In the genomic region with DNA sequence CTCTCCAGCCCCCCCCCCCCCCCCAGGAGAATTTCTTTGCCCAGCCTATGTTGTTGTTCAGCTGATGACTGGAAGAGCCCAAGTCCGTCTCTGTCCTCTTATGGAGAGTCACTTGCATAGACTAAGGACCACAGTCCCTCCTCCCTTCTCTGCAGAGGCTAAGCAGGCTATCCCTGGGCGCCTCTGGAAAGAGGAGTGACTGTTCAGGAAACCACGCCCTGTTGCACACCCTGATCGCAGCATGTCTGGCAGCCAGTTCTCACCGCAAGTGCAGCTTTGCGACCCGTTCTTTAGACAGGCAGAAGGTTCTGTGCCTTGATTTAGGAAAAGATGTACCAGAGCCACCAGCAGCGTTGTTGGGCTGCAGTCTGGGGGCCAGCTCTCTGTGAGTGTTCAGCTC, we compare ENCODE assay signal across 11 mouse cellular contexts. TPM values are rescaled to one million over a fixed set of nuclear protein-coding genes. Genes with fewer than 3 reads are reported as not detected.
DNase-seq lines count a peak whose midpoint lies in the region; ATAC-seq lines count a peak whose summit lies in the region.
"Had no signal": no experiment of that assay in that cellular context is flagged by ENCODE, and none has a peak within 500 bp of the region (broad histone marks: within the 10 kb centered on the region; RNA-seq: fewer than 3 reads in every experiment).

No protein-coding gene starts in this region.

- 0 out of 2 replicates have a peak overlapping the region, but pooled peaks have one; percentile 2 for H3K9ac ChIP-seq in midbrain, embryonic 12.5 days (replicated peaks)
- H3K9ac ChIP-seq in midbrain, embryonic 14.5 days (replicated peaks; ENCODE audit: low read length) = no peak overlapping the region
- H3K9ac ChIP-seq in midbrain, embryonic 16.5 days (ENCODE audit: low read depth, low read length) = no peak overlapping the region

- H3K4me2 ChIP-seq in midbrain, embryonic 12.5 days (replicated peaks) = no peak overlapping the region
- H3K4me2 ChIP-seq in midbrain, embryonic 14.5 days (ENCODE audit: low read length) = no peak overlapping the region
- H3K4me2 ChIP-seq in midbrain, embryonic 16.5 days (ENCODE audit: low read length) = no peak overlapping the region

- H3K27ac ChIP-seq in midbrain, embryonic 12.5 days (replicated peaks) = no peak overlapping the region
- H3K27ac ChIP-seq in midbrain, embryonic 14.5 days (replicated peaks; ENCODE audit: low read depth, low read length) = no peak overlapping the region
- no peak overlapping the region for H3K27ac ChIP-seq in midbrain, embryonic 16.5 days (ENCODE audit: low read length)
- H3K27ac ChIP-seq: layer of hippocampus, adult 2 months had no signal

- no peaks in the 10 kb centered on the region for H3K9me3 ChIP-seq in midbrain, embryonic 12.5 days
- no peaks in the 10 kb centered on the region for H3K9me3 ChIP-seq in midbrain, embryonic 14.5 days (ENCODE audit: control insufficient read depth, low read length)
- no peaks in the 10 kb centered on the region for H3K9me3 ChIP-seq in midbrain, embryonic 16.5 days (replicated peaks; ENCODE audit: control insufficient read depth, low read length, poor library complexity, severe bottlenecking)

- H3K36me3 ChIP-seq in midbrain, embryonic 12.5 days = peaks cover 89% of the 10 kb centered on the region
- peaks cover 84% of the 10 kb centered on the region for H3K36me3 ChIP-seq in midbrain, embryonic 14.5 days (ENCODE audit: control insufficient read depth, insufficient read depth, low read length)
- H3K36me3 ChIP-seq in midbrain, embryonic 16.5 days (ENCODE audit: control insufficient read depth, insufficient read depth, low read length) = peaks cover 31% of the 10 kb centered on the region

- no peak for DNase-seq in midbrain, embryonic 14.5 days
- peak; percentile 44 for DNase-seq in T-cell, adult 2 months (ENCODE audit: low spot score)
- peak; percentile 25 for DNase-seq in heart, postnatal 4 days
- no peak for DNase-seq in layer of hippocampus, adult 9-11 months
- DNase-seq: adrenal gland, postnatal 25 days had no signal

- no peak overlapping the region for H3K4me3 ChIP-seq in midbrain, embryonic 12.5 days
- no peak overlapping the region for H3K4me3 ChIP-seq in midbrain, embryonic 14.5 days (replicated peaks; ENCODE audit: low read depth, low read length)
- H3K4me3 ChIP-seq in midbrain, embryonic 16.5 days (ENCODE audit: low read depth, low read length) = no peak overlapping the region
- H3K4me3 ChIP-seq: gastrocnemius, adult 2 months; layer of hippocampus, adult 2 months had no signal

- H3K4me1 ChIP-seq in midbrain, embryonic 12.5 days = no peaks in the 10 kb centered on the region
- no peaks in the 10 kb centered on the region for H3K4me1 ChIP-seq in midbrain, embryonic 14.5 days (ENCODE audit: control insufficient read depth, insufficient read depth, low read length)
- no peaks in the 10 kb centered on the region for H3K4me1 ChIP-seq in midbrain, embryonic 16.5 days (ENCODE audit: control insufficient read depth, insufficient read depth, low read length)

- 87% methylated on average over 8 of the region's 8 CpGs for WGBS in midbrain, embryonic 12.5 days
- 90% methylated on average over 8 of the region's 8 CpGs for WGBS in midbrain, embryonic 14.5 days
- WGBS in midbrain, embryonic 16.5 days = 88% methylated on average over 8 of the region's 8 CpGs

- no peak for ATAC-seq in midbrain, embryonic 12.5 days (ENCODE audit: low FRiP score, low read depth)
- no peak for ATAC-seq in midbrain, embryonic 14.5 days (ENCODE audit: low FRiP score, low TSS enrichment)
- ATAC-seq in megakaryocyte-erythroid progenitor cell, adult 5-6 weeks (replicated peaks; ENCODE audit: low FRiP score, low TSS enrichment, poor library complexity, severe bottlenecking) = peak; percentile 88
- no peak for ATAC-seq in midbrain, embryonic 16.5 days
- ATAC-seq: hindbrain, embryonic 16.5 days had no signal

- H3K27me3 ChIP-seq in midbrain, embryonic 12.5 days = no peaks in the 10 kb centered on the region
- H3K27me3 ChIP-seq in midbrain, embryonic 14.5 days (ENCODE audit: control insufficient read depth, insufficient read depth, low read length) = no peaks in the 10 kb centered on the region
- H3K27me3 ChIP-seq in midbrain, embryonic 16.5 days (ENCODE audit: control insufficient read depth, insufficient read depth, low read depth, low read length) = no peaks in the 10 kb centered on the region

RNA-seq across cellular contexts. Expression of a gene that starts 22.5 kb away (rescaled TPM):
- 162 TPM in 2 replicates for polyA plus RNA-seq in midbrain, embryonic 12.5 days (2016; fragmentation: Nextera tagmentation; extraction: Ambion mirVana)
- polyA plus RNA-seq in midbrain, embryonic 14.5 days (2014; fragmentation: Nextera tagmentation; extraction: Ambion mirVana) = 103 and 136 TPM in 2 replicates
- total RNA-seq in heart, postnatal 4 days (2021) = 10 to 100 TPM; 56.9 to 70.7 TPM
- total RNA-seq in megakaryocyte-erythroid progenitor cell, adult 5-6 weeks (2014; fragmentation: Nextera tagmentation) = 44.7 and 73.5 TPM in 2 replicates
- 135 and 166 TPM in 2 replicates for total RNA-seq in megakaryocyte-erythroid progenitor cell, adult 5-6 weeks (2017)
- 122 and 127 TPM in 2 replicates for polyA plus RNA-seq in midbrain, embryonic 16.5 days (2015; fragmentation: Nextera tagmentation; extraction: Ambion mirVana)

RNA-seq across cellular contexts. Expression of a gene that starts 23.2 kb away (rescaled TPM):
- polyA plus RNA-seq in midbrain, embryonic 12.5 days (2016; fragmentation: Nextera tagmentation; extraction: Ambion mirVana) = 5.0 TPM in 2 replicates
- polyA plus RNA-seq in midbrain, embryonic 14.5 days (2014; fragmentation: Nextera tagmentation; extraction: Ambion mirVana) = 2.0 and 2.9 TPM in 2 replicates
- 1 to 10 TPM; 2.5 to 2.6 TPM for total RNA-seq in heart, postnatal 4 days (2021)
- total RNA-seq in megakaryocyte-erythroid progenitor cell, adult 5-6 weeks (2014; fragmentation: Nextera tagmentation) = 5.9 and 8.2 TPM in 2 replicates
- 4.0 and 8.2 TPM in 2 replicates for total RNA-seq in megakaryocyte-erythroid progenitor cell, adult 5-6 weeks (2017)
- polyA plus RNA-seq in midbrain, embryonic 16.5 days (2015; fragmentation: Nextera tagmentation; extraction: Ambion mirVana) = 1.6 and 3.2 TPM in 2 replicates

RNA-seq across cellular contexts. Expression of a gene that starts 23.3 kb away (rescaled TPM):
- polyA plus RNA-seq in midbrain, embryonic 12.5 days (2016; fragmentation: Nextera tagmentation; extraction: Ambion mirVana) = 98.2 and 101 TPM in 2 replicates
- polyA plus RNA-seq in midbrain, embryonic 14.5 days (2014; fragmentation: Nextera tagmentation; extraction: Ambion mirVana) = 80.5 and 86.8 TPM in 2 replicates
- 10 to 100 TPM; 24.7 to 28.6 TPM for total RNA-seq in heart, postnatal 4 days (2021)
- total RNA-seq in megakaryocyte-erythroid progenitor cell, adult 5-6 weeks (2014; fragmentation: Nextera tagmentation) = 61.3 and 82.3 TPM in 2 replicates
- total RNA-seq in megakaryocyte-erythroid progenitor cell, adult 5-6 weeks (2017) = 76.0 and 122 TPM in 2 replicates
- 75.3 and 83.6 TPM in 2 replicates for polyA plus RNA-seq in midbrain, embryonic 16.5 days (2015; fragmentation: Nextera tagmentation; extraction: Ambion mirVana)

Comparison
In these comparisons a context has a peak if more than half of its experiments do, and no peak if none do; other contexts are left out.
1. DNase-seq: peak in T-cell, adult 2 months (single experiment) and heart, postnatal 4 days (single experiment); none in midbrain, embryonic 14.5 days (single experiment) and layer of hippocampus, adult 9-11 months (single experiment).